Mouse (Mus musculus) brain, embryonic 14.5 days (tissue): ENCODE results near the gene Spg20.

Experiments used
- CTCF ChIP-seq: fragments of 200-500 bp; IDR thresholded peaks from 2 replicates; pipeline ENCODE4 v1.5.1; 2012; ENCODE audit warnings: inconsistent platforms, mild to moderate bottlenecking, moderate library complexity, borderline replicate concordance; ENCODE audit not compliant: insufficient read depth, insufficient read length; ENCODE audit errors: extremely low read depth
- POLR2A ChIP-seq: fragments of 200-500 bp; IDR thresholded peaks from 2 replicates; pipeline ENCODE4 v1.6.1; 2012; ENCODE audit warnings: mild to moderate bottlenecking, inconsistent platforms, borderline replicate concordance; ENCODE audit not compliant: poor library complexity, insufficient read depth, insufficient read length, severe bottlenecking; ENCODE audit errors: extremely low read depth

DNA sequence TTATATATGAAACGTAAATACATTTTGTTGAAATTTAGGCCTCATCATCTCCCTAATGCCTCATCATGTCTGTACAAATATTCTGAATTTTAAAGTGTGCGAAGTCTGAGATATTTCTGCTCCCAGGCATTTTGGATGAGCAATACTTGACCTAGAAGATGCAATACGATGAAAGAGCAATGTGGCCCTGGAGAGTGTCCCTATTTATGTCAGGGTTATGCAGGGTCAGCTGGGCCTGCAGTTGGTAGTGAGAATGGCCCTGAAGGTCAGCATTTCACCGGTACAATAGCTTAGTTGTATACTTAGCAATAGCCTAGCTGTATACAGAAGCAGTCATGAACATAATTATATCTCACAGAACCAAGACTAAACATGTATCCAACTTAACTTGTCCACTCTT is 2.8 kb upstream of the Spg20 start:
- TF ChIP-seq CTCF (no peak), POLR2A (no peak)
